Mouse (Mus musculus): ENCODE measurements around the gene Olfr1424. TPM values are rescaled to one million over a fixed set of nuclear protein-coding genes. Genes with fewer than 3 reads are reported as not detected.

The Olfr1424 gene
- polyA plus RNA-seq, 1 experiment from 2014 or later, result not detected

DNA sequence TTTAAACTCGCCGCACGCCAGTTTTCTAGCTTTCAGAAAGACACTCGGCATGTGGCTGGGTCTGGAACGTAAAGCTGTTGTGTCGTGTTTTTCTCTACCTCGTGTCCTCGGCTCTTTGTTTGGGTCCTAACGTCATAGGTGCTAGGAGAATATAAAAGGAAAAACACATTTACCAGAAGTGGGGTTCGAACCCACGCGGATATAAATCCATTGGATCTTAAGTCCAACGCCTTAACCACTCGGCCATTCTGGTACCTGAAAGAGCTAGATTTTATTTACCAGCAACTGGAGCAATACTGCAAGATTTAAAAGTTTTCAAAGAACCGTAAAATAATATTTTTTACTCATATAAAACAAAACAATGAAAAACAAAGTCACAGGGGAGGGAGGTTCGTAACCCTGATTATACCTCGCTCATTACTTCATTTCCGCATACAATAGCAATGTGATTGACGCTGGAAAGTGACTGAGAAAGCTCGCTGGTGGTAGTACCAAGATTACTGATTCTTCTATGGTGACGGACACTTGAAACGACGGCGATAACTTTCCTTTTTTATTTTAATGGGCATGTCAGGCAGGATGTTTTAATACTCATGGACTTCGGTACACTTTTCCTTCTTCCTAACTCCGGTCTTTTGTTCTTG is 51.4 kb downstream of the Olfr1424 start:
- H3K4me3 ChIP-seq (ENCODE audit: low read depth, low read length), result peak overlapping the region; percentile 58
- H3K27me3 ChIP-seq (ENCODE audit: control insufficient read depth, insufficient read depth, low read length), result no peaks in the 10 kb centered on the region
- under 1% methylated on average over 26 of the region's 26 CpGs for WGBS
- H3K9ac ChIP-seq (ENCODE audit: low read length), result peak overlapping the region; percentile 83
- H3K4me1 ChIP-seq (ENCODE audit: control insufficient read depth, insufficient read depth, low read length), result no peaks in the 10 kb centered on the region
- no peaks in the 10 kb centered on the region for H3K9me3 ChIP-seq (ENCODE audit: control insufficient read depth, low read length)
- H3K36me3 ChIP-seq (ENCODE audit: control insufficient read depth, insufficient read depth, low read length), result no peaks in the 10 kb centered on the region
- peak overlapping the region; percentile 88; the same call in 1 of the 2 replicates for H3K27ac ChIP-seq (ENCODE audit: low read depth, low read length)
- peak overlapping the region; percentile 60 for H3K4me2 ChIP-seq (ENCODE audit: low read depth)
- ATAC-seq (ENCODE audit: insufficient read depth, low FRiP score, low TSS enrichment) (peak; percentile 61), DNase-seq (ENCODE audit: low spot score) (peak; percentile 81)

DNA sequence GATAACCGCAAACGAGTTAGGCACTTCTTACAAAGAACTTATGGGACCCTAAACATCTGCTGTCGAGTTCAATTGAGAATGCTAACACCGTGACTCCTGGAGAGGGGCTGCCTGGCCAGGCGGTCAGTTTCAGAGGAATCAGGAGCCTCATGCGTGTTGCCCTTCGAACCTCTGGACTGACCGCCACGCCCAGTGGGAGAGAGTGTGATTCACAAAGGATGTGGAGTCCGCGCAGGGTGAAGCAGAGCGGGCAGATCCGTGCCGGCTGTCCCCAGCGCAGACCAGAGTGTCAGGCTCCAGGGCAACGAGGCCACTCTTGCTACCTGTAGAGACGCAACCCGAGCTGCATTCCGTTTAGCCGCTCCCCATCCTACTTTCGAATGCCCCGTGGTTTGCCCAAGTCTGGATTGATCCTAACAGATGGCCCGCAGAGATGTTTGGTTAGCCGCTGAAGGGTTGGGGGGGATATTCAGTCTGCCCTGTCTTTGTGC is 52.2 kb downstream of the Olfr1424 start:
- H3K4me2 ChIP-seq (ENCODE audit: low read depth), result peak overlapping the region; percentile 60
- H3K36me3 ChIP-seq (ENCODE audit: control insufficient read depth, insufficient read depth, low read length), result no peaks in the 10 kb centered on the region
- peak overlapping the region; percentile 88 for H3K27ac ChIP-seq (ENCODE audit: low read depth, low read length)
- peak overlapping the region; percentile 83 for H3K9ac ChIP-seq (ENCODE audit: low read length)
- no peaks in the 10 kb centered on the region for H3K4me1 ChIP-seq (ENCODE audit: control insufficient read depth, insufficient read depth, low read length)
- 0% methylated on average over 24 of the region's 24 CpGs for WGBS
- H3K9me3 ChIP-seq (ENCODE audit: control insufficient read depth, low read length), result no peaks in the 10 kb centered on the region
- no peaks in the 10 kb centered on the region for H3K27me3 ChIP-seq (ENCODE audit: control insufficient read depth, insufficient read depth, low read length)
- H3K4me3 ChIP-seq (ENCODE audit: low read depth, low read length), result peak overlapping the region; percentile 58
- ATAC-seq (ENCODE audit: insufficient read depth, low FRiP score, low TSS enrichment) (peak; percentile 21), DNase-seq (ENCODE audit: low spot score) (peak; percentile 82)

DNA sequence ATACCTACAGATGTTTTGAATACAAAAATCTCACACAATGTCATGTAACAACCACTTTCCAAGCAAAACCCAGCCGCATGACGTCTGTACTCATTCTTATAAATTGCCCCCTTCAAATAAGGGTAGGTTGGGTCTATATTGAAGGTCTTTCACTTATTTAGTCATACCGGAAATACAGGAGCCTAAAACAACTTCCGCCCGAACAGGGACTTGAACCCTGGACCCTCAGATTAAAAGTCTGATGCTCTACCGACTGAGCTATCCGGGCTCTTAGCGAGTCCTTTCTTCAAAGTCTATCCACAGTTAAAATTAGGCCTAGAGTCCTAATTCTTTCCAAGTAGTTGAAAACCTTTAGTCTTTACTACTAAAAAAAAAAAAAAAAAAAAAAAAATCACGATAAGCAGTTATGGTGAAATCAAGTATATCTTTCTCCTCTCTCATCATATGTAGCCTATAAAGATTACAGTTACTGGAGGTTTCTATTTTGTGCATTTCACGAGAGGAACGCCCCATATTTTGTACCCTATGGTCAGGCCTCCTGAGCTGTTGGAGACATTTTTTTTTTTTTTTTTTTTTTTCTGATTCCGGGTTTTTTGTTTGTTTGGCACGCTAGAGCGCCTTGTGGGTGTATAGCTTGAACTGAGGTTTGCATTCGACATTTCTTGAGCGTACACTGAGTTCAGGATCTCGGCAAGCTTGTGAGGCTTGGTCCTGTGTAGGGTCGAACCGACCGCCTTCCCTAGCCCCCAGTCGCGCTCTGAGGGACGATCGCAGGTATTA is 52.8 kb downstream of the Olfr1424 start:
- Histone ChIP-seq H3K27ac (ENCODE audit: low read depth, low read length) (peak overlapping the region; percentile 88), H3K4me2 (ENCODE audit: low read depth) (peak overlapping the region; percentile 60), H3K9ac (ENCODE audit: low read length) (peak overlapping the region; percentile 83), H3K36me3 (ENCODE audit: control insufficient read depth, insufficient read depth, low read length) (no peaks in the 10 kb centered on the region), H3K4me1 (ENCODE audit: control insufficient read depth, insufficient read depth, low read length) (no peaks in the 10 kb centered on the region), H3K4me3 (ENCODE audit: low read depth, low read length) (peak overlapping the region; percentile 58), H3K9me3 (ENCODE audit: control insufficient read depth, low read length) (no peaks in the 10 kb centered on the region), H3K27me3 (ENCODE audit: control insufficient read depth, insufficient read depth, low read length) (no peaks in the 10 kb centered on the region)
- ATAC-seq (ENCODE audit: insufficient read depth, low FRiP score, low TSS enrichment), result no peak
- DNase-seq (ENCODE audit: low spot score), result peak; percentile 79
- WGBS, result under 1% methylated on average over 24 of the region's 24 CpGs

Other genes starting within 250 kb of the Olfr1424 start
- 6.0 and 6.4 TPM in 2 replicates for gene Stx3, start 243.3 kb downstream of the Olfr1424 start, polyA plus RNA-seq (2014; fragmentation: Nextera tagmentation; extraction: Ambion mirVana)
- gene Olfr1417, start 223.5 kb downstream of the Olfr1424 start, polyA plus RNA-seq (2014; fragmentation: Nextera tagmentation; extraction: Ambion mirVana), result not detected in 2 replicates
- not detected in 2 replicates for gene Olfr1418, start 201.6 kb downstream of the Olfr1424 start, polyA plus RNA-seq (2014; fragmentation: Nextera tagmentation; extraction: Ambion mirVana)
- gene Olfr1419, start 187.6 kb downstream of the Olfr1424 start, polyA plus RNA-seq (2014; fragmentation: Nextera tagmentation; extraction: Ambion mirVana), result not detected in 2 replicates
- not detected in 2 replicates for gene Olfr1420, start 176.1 kb downstream of the Olfr1424 start, polyA plus RNA-seq (2014; fragmentation: Nextera tagmentation; extraction: Ambion mirVana)
- gene Patl1, start 150.3 kb downstream of the Olfr1424 start, polyA plus RNA-seq (2014; fragmentation: Nextera tagmentation; extraction: Ambion mirVana), result 24.7 and 25.7 TPM in 2 replicates
- 6.6 and 6.7 TPM in 2 replicates for gene Osbp, start 96.7 kb downstream of the Olfr1424 start, polyA plus RNA-seq (2014; fragmentation: Nextera tagmentation; extraction: Ambion mirVana)
- gene Olfr1423, start 21.4 kb downstream of the Olfr1424 start, polyA plus RNA-seq (2014; fragmentation: Nextera tagmentation; extraction: Ambion mirVana), result not detected in 2 replicates
- not detected in 2 replicates for gene Olfr1425, start 15.0 kb upstream of the Olfr1424 start, polyA plus RNA-seq (2014; fragmentation: Nextera tagmentation; extraction: Ambion mirVana)
- gene Olfr1426, start 29.3 kb upstream of the Olfr1424 start, polyA plus RNA-seq (2014; fragmentation: Nextera tagmentation; extraction: Ambion mirVana), result not detected in 2 replicates
- gene Olfr1427, start 40.7 kb upstream of the Olfr1424 start, polyA plus RNA-seq (2014; fragmentation: Nextera tagmentation; extraction: Ambion mirVana), result not detected in 2 replicates
- gene Olfr1428, start 53.2 kb upstream of the Olfr1424 start, polyA plus RNA-seq (2014; fragmentation: Nextera tagmentation; extraction: Ambion mirVana), result not detected in 2 replicates
- gene Olfr76, start 60.5 kb upstream of the Olfr1424 start, polyA plus RNA-seq (2014; fragmentation: Nextera tagmentation; extraction: Ambion mirVana), result not detected in 2 replicates
- gene Olfr1555-ps1, start 107.4 kb upstream of the Olfr1424 start, polyA plus RNA-seq (2014; fragmentation: Nextera tagmentation; extraction: Ambion mirVana), result not detected in 2 replicates
- not detected in 2 replicates for gene Olfr1431, start 138.0 kb upstream of the Olfr1424 start, polyA plus RNA-seq (2014; fragmentation: Nextera tagmentation; extraction: Ambion mirVana)
- gene Olfr1432, start 169.9 kb upstream of the Olfr1424 start, polyA plus RNA-seq (2014; fragmentation: Nextera tagmentation; extraction: Ambion mirVana), result not detected in 2 replicates
- not detected in 2 replicates for gene Olfr262, start 179.0 kb upstream of the Olfr1424 start, polyA plus RNA-seq (2014; fragmentation: Nextera tagmentation; extraction: Ambion mirVana)
- gene Olfr235, start 198.3 kb upstream of the Olfr1424 start, polyA plus RNA-seq (2014; fragmentation: Nextera tagmentation; extraction: Ambion mirVana), result not detected in 2 replicates
- not detected in 2 replicates for gene Olfr1434, start 217.2 kb upstream of the Olfr1424 start, polyA plus RNA-seq (2014; fragmentation: Nextera tagmentation; extraction: Ambion mirVana)
- gene Olfr1436, start 236.4 kb upstream of the Olfr1424 start, polyA plus RNA-seq (2014; fragmentation: Nextera tagmentation; extraction: Ambion mirVana), result not detected in 2 replicates